Mouse (Mus musculus) right cerebral cortex, postnatal 14 days (tissue): Measurements from ENCODE around the gene Fdx1l.
A peak's percentile ranks its signal among the peaks of the same experiment; 100 is the strongest.
"Not testable (repeated sequence)": the region's sequence is repeated elsewhere in the genome, so short reads cannot be mapped to it uniquely, and the experiment has no call there.

ENCODE experiments used
- DNase-seq: peaks from one replicate; pipeline ENCODE4 v3.0.0; 2022

Fdx1l gene

DNA sequence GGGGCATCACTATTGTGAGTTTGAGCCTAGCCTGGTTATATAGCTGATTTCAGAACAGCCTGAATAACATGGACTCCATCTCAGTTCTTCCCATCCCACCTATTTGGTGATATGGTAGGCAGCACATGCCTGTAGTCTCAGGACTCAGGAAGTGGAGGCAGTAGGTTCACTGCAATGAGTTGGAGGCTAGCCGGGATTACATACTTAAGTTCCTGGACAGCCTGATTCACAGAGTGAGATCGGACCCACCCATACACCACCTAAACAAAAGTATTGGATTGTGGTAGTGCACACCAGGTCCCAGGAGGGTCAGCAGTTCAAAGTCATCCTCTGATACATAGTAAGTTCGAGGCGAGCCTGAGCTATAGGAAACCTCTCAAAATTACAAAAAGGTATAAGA lies 773 bp downstream of the Fdx1l start:
- no peak for DNase-seq

DNA sequence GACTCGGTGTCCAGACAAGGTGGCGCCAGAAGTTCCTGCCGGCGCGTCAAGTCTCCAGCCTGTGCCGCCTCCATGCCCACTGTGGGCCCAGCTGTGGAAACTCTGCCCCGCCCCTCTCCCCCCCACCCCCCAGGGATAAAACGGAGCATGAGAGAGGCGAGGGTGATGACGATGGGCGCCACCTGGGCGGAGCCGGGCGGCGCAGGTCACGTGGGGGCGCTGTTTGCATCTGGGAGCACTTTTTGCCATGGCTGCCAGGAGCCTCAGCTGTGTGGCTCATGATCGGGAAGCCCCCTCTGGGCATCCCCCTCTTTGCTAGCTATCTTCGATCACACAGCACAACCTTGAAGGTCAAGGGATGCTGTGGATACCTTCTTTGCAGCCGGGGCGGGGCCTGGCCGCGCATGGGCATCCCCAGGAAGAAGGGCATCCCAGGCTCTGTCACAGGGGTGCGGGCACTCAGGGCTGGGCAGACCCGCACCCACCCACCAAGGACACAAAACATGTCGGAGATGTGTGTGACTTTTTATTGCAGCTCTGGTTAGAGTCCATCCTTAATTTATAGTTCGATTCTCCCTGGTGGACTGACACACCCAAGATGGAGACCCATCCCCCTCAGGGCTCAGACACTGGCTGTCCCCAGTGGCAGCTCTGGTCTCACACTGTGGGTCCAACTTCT lies 6.3 kb downstream of the Fdx1l start, which contains the start of gene Zglp1:
TSS of gene Zglp1 (minus strand) at position 88 of the 679 bp plus-strand sequence.
- DNase-seq = no peak

- DNase-seq = peak; percentile 50
These were observed 10.5 kb downstream of the Fdx1l start for GRCm38 (mm10) chr9:21062928-21063327.

GRCm38 (mm10) chr9:21051578-21051977 lies 21.8 kb downstream of the Fdx1l start:
- DNase-seq = no peak

- DNase-seq = no peak
These were observed 28.2 kb downstream of the Fdx1l start for GRCm38 (mm10) chr9:21045235-21045634.

DNA sequence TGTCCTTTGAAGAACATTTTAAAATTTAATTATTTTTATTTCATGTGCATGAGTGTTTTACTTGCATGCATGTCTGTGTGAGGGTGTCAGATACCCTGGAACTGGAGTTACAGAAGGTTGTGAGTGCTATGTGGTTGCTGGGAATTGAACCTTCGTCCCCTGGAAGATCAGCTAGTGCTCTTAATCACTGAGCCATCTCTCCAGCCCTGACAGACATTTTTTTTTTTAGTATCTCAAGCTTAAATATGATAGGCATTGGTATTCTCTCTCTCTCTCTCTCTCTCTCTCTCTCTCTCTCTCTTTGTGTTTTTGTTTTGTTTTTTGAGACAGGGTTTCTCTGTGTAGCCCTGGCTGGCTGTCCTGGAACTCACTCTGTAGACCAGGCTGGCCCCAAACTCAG lies 28.6 kb downstream of the Fdx1l start:
- not testable (repeated sequence) for DNase-seq

- no peak for DNase-seq
These were observed 29.9 kb downstream of the Fdx1l start for GRCm38 (mm10) chr9:21043563-21043962.

DNA sequence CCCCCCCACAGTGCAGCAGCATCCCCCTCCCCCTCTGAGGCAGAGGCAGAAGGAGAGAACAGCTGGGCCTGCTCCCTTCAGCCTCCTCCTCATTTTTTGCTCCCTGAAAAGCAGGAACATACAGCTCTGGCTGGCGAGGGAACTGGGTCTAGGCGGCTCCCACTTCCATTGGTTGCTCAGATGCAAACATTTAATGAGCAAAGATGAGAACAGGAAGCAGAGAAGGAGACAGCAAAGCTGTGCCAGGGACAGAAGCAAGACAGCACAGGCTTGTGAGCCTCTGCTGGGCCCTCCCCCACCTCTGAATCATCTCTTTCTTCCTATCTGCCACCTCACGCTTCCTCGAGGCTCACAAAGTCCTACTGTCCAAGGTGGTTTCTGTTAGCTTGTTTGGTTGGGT lies 32.1 kb downstream of the Fdx1l start:
- DNase-seq = peak; percentile 50

DNA sequence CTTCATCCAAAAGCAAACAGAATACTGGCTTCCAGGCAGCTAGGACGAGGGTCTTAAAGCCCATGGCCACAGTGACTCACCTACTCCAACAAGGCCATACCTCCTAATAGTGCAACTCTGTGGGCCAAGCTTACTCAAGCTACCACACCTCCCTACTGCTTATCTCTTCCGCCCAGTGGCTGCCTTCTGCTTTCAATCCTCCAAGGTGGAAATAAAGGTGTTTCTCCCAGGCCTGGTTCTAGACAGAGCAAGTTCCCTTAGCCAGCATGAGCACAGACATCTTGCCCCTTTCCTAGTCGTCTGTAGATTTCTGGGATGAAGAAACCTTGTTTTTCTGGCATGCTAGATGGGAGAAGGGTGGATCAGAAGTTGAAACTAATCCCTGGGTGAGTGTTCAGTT lies 33.6 kb downstream of the Fdx1l start:
- no peak for DNase-seq

- DNase-seq = peak; percentile 42
These were observed 35.9 kb downstream of the Fdx1l start for GRCm38 (mm10) chr9:21037481-21037891.

DNA sequence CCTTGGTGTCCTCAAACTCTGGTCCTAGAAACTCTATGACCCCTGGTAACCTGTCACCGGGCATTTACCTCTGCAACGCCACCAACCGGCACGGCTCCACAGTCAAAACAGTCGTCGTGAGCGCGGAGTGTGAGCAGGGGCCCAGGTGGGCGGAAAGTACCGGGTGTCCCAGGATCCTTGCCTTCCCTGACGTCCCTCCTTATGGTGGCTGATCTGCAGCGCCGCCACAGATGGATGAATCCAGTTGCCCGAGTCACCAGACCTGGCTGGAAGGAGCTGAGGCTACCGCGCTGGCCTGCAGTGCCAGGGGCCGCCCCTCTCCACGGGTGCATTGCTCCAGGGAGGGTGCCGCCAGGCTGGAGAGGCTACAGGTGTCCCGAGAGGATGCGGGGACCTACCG lies 36.7 kb downstream of the Fdx1l start:
- DNase-seq = peak; percentile 27

- no peak for DNase-seq
These were observed 37.3 kb downstream of the Fdx1l start for GRCm38 (mm10) chr9:21036161-21036560.

- DNase-seq = no peak
These were observed 37.8 kb downstream of the Fdx1l start for GRCm38 (mm10) chr9:21035586-21035985.

- DNase-seq = no peak
These were observed 38.8 kb downstream of the Fdx1l start for GRCm38 (mm10) chr9:21034481-21035085.

GRCm38 (mm10) chr9:21033136-21033535 lies 40.3 kb downstream of the Fdx1l start:
- DNase-seq = peak; percentile 70

DNA sequence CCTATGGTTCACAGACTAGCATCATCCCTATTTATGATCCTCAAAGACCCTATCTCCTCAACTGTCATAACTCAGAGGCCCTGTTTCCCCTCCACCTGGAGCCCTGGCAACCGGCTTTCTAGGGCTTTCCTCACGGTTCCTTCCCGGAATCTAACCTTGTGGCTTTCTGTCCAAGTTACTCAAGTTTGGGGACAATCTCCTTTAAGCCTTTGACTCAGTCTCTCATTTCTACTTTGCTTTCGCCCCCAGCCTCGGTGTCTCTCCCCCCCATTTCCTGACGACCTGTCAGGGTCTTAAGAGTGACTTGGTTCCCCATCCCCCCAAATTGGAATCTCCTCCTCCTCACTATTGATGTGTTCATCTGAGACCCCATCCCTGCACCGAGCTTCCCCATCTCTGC lies 40.9 kb downstream of the Fdx1l start:
- no peak for DNase-seq

GRCm38 (mm10) chr9:21031896-21032351 lies 41.5 kb downstream of the Fdx1l start, which contains the start of gene Icam5:
Icam5 (plus strand) TSS chr9:21032073.
- peak; percentile 80 for DNase-seq

- DNase-seq = peak; percentile 75
These were observed 42.0 kb downstream of the Fdx1l start for GRCm38 (mm10) chr9:21031251-21031895.

DNA sequence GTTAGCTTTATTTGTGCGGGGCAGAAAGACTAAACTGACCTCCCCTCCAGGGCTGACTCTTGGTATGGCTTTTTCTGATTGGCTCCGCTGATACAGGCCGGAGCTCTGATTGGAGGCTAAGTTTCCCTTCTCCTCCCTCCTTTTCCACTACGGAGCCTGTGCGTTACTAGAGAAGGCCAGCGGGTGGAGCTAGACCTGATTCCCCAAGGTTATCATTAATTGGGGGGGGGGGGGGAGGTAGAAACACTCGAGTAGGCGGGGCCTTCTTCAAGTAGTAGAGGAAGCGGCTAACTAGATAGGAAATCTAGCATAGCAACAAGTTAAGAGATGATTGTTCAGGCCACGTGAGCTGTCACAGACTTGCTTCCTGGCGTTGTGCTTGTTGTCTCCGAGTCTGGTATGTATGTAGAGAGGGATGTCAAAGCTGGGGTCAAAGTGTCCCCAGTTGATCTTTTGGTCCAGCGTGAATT lies 42.6 kb downstream of the Fdx1l start:
- peak; percentile 87 for DNase-seq

DNA sequence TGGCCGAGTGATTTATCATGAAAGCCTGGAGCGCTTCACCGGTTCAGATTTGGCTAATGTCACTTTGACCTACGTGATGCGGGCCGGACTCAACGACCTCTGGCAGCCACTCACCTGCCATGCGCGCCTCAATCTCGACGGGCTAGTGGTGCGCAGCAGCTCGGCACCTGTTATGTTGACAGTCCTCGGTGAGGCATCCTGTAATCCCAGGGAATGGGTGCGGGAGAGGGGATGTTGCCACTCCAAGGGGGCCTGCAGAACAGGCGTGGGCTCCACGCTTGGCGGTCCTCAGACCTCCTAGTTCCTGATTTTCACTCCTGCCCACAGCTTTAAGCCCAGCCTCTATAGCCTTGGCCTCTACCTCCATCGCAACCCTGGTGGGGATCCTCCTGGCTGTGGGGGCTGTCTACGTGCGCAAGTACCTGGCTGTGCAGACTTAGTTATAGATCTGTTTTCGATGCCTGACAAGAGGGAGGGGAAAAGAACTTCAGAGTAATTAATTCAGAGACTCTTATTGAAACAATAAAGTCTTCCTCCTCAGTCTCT lies 43.3 kb downstream of the Fdx1l start:
- DNase-seq = no peak

DNA sequence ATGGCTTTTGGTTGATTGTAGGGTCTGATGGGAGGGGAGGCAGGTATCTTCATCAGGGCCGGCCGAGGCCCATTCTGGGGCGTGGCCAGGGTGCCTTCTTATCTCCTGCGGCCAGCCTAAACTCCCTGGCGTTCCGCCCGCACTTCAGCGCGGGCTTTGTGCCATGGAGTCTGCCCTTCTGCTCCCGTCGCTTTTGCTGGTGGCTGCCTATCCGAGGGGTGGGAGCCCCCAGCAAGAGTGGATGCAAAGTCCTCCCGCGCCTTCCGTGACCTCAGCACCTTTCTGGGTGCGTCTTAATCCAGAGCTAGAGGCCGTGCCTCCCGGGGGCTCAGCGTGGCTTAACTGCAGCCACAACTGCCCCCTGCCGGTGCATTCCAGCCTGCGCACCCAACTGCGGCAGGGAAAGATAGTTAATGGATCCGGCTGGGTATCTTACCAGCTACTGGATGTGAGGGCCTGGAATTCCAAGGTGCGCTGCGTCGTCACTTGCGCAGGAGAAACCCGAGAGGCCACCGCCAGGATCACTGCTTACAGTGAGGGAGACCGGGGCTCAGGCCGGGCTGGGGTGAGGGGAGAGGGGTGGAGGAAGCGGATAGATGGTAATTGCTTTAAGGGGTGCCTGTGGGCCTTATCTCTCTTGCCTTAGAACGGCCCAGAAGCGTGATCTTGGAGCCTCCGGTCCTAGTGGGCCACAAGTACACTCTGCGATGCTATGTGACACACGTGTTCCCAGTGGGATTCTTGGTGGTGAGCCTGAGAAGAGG lies 43.9 kb downstream of the Fdx1l start, which contains the start of gene Icam4:
TSS of gene Icam4 (plus strand) at position 83 of the 764 bp plus-strand sequence.
- peak; percentile 79 for DNase-seq

- DNase-seq = no peak
These were observed 44.8 kb downstream of the Fdx1l start for GRCm38 (mm10) chr9:21028560-21029110.
